Mouse (Mus musculus): Measurements from ENCODE around the gene Matn4. TPM values are rescaled to one million over a fixed set of nuclear protein-coding genes. Genes with fewer than 3 reads are reported as not detected.
"Not testable (repeated sequence)": the region's sequence is repeated elsewhere in the genome, so short reads cannot be mapped to it uniquely, and the experiment has no call there.

The Matn4 gene
- total RNA-seq, 1 experiment from 2014 or later, result 0.73 TPM

DNA sequence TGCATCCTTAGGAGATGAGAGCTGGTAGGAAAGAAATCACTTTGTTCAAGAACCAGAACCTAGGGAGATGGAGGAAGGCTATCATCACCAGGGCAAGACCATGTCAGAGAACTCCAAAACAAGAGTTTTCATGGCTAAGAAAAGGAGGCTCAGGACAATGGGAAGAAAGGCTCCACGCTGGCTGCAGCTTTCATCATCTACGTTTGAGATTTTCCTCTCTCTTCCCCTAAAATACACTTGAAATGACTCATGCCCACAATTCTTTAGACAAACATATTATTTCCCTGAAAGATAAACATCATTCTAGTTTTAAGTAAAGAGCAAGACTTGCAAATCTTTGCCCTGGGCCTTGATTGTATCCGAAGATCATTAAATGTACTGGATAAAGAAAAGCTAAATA is 33.6 kb downstream of the Matn4 start:
- DNase-seq, result no peak

DNA sequence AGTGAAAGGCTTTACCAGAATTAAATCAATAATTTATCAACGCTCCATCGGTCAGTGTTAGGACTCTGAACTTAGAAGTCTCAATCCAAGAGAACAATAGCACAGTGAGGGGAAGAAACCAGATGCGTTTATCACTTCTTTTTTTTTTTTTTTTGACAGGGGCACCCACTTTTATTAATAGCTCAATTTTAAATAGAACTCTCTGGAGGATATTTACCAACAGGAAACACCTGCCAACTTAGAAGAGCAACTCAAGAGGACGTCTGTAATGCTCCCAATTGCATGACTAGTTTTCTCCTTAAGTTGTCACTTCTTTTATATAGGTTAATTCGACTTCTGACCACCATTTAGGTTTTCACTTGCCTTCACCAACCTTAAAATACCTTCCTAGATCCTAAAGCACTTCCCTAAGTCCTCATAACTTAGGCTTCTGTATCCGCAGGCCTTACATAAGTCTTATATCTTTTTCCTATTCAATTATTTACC is 36.3 kb downstream of the Matn4 start:
- DNase-seq, result no peak

DNA sequence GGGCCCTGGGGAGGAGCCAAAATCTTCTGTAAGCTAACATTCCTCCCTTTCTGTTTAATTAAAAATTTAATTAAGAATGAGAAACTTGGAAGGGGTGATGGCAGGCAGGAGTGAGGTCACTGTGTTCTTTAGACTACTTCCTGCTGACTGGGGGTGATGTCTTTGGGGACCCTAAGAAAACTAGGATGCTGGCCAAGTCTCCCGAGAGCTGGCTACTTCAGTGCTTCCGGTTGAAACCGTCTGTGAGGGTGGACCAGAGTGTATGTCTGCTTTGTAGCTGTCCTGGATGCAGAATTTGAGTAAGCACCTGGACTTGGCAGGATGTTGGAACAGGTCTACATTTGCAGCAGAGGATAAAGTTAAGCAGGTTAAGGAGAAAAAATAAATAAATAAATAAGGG is 38.0 kb downstream of the Matn4 start:
- no peak for DNase-seq

DNA sequence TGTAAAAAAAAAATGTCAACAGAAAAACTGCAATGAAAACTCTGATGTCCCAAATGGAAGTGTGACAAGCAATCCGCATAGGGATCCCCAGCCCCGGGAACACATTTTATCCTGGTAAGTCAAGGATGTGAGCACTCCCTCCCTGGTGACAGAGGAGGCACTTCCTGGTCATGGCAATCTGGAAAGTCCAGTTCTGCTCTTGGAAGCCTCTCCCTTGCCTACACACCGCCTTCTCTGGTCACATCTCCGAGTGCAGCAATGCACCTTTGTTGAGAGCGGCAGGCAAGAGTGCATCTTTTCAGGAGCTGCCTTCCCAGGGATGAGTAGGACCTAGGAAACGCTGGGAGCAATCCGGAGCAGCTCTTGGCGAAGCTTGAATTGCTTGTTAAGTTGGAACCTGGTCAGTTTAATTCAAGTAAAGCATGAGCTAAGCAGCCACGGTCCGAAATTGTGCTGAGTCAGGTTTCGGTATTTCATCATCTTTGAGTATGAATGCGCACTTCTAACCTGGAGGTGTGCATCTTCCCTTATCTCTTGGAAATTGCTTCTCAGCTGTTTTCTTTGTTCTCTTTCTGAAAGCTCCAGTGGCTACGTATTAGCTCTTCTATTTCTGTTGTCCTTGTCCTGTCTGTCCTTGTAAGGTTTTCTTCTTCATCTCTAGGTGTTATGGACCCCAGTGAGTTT is 43.8 kb downstream of the Matn4 start:
- no peak for DNase-seq

DNA sequence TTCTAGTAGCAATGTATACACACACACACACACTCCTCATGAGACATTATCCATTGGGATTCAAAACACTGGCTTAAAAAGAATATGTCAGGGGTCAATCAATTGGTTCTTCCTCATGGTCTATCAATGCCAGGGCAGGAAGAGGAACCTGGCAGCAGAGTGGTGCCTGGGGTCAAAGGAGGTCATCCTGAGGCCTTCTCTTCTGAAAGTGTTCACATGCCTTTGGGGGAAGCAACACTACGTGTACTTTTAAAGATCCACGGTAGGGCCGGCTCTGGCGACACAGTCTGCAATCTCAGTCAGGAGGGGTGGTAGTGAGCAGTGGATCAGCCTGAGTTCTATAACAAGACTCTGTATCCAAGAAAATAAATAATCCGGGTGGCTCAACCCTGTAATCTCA is 45.3 kb downstream of the Matn4 start:
- DNase-seq, result no peak

DNA sequence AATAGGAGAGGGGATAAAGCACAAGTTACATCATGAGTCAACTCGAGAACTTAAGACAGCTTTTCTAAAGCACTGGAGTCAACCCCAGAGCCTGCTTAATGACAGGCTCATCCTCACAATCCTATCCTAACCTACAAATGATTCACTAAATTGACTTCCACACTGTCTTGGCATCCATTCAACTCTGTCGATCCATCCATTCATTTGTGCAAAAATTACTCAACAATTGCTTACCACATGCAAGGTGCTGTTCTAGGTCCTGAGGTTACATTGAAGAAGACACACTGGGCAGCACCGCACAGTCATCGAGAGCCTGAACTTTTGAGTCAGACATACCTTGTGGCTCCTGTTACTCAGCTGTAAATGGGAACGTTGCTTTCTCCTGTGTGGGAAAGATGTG is 45.9 kb downstream of the Matn4 start:
- no peak for DNase-seq

DNA sequence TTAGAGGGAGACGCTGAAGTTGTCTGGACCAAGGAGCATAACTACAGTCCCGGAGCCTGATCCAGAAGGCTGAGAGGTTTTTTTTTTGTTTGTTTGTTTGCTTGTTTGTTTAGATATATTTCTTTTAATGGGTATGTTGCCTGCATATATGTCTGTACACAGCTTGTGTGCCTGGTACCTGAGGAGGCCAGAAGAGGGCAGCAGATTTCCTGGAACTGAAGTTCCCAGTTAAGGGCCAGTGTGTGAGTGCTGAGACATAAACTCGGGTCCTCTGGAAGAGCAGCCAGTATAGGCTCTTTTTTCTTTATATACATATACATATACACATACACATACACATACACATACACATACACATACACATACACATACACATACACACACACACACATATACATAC is 46.6 kb downstream of the Matn4 start:
- peak; percentile 13 for DNase-seq

DNA sequence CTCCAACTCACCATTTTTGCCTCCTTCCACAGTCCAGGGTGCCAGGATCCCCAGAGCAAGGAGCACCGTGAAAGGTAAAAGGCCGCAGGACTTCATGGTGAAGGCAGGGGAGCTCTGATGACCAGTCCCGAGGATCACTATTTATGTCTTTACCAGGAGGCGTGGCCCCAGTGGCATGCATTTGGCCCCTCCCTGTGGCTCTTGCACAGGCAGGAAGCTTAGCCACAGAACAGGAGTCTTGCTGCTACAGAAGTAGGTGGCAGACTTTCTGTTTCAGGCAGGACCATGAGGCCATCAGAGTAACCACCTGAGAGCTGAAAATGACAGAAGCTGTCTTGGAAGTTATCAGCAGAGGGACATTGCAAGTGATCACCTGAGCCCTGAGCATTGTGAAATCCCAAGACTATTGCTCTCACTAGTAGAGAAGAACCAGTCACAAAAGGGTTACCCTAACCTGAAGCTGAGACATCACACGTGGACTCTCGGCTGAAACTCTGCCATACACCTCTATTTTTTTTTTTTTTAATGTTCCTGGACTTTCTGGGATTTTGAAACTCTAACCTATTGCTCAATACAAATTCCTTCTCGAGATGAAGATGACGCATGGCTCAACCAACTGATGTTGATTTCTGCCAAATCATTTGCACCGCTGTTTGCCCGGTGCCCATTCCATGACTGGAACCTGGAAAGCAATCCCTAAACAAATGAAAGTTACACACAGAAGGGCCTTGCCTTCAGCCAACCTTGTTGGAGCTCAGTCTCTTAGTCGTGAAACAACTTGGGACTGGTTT is 48.6 kb downstream of the Matn4 start:
- no peak for DNase-seq

DNA sequence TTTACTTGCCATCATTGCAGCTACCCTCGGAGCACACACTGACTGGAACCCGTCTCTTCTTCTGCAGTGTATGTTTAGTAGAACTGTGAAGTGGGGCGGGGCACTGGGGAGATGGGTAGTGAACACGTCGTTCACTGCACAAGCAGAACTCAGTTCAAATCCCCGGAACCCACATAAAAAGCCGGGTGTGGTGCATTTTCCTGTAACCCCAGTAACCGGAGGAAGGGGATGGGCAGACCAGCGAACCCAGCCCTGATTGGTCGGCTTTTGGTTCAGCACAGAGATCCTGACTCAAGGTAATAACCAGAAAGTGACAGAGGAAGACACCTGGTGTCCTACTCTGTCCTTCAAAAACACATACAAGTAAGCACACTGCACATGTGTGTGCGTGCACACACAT is 51.6 kb downstream of the Matn4 start:
- no peak for DNase-seq

DNA sequence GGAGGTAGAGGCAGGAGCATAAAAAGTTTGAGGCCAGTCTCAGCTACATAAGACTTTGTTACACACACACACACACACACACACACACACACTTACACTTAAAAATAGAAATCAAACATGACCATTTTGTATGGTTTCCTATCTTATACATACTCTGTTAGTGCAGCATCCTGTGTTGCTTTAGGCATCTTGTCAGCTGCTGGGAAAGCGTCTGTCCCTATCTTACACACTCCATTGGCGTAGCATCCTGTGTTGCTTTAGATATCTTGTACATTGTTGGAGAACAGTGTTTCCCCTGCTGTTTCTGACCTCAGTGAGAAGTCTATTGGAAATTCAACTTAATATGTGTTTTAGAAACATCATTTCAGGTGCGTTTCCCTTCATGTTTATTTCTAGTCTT is 52.3 kb downstream of the Matn4 start:
- DNase-seq, result no peak

DNA sequence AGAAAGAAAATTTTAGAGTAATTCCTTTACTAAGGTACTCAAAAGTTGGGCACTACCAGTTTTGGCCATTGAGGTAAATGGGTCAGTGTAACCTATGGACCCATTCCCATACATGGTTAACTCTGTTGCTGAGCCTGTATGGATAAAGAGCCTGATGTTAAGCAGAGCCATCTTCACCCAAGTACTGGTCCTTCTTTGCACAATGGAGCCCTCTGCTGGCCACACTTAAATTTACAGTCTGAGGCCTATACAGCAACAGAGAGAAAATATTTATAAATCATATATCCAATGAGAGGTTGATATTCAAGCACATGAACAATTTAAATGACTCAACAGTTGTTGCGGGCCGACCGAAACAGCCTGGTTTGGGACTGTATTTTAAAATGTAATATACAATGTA is 56.0 kb downstream of the Matn4 start:
- peak; percentile 24 for DNase-seq

DNA sequence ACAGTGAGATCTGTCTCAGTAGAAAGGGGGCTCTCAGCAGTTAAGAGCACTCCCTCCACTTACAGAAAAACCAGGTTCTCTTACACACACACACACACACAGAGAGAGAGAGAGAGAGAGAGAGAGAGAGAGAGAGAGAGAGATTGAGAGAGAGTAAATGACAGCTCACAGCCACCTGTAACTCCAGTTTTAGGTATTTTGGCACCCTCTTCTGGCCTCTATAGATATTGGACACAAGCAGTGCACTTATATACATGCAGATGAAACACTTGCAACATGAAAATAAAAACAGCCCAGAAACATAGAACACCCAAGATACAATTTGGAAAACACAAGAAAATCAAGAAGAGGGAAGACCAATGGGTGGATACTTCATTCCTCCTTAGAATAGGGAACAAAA is 57.3 kb downstream of the Matn4 start:
- DNase-seq, result not testable (repeated sequence)

DNA sequence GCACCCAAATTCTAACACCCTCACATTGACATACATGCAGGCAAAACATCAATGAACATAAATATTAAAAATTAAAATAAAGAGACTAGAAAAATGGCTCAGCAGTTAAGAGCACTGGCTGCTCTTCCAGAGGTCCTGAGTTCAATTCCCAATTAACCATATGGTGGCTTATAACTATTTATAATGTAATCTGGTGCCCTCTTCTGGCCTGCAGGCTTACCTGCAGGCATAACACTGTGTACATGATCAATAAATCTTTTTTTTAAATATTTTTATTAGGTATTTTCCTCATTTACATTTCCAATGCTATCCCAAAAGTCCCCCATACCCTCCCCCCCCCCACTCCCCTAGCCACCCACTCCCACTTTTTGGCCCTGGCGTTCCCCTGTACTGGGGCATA is 61.2 kb downstream of the Matn4 start:
- DNase-seq, result not testable (repeated sequence)

Small RNA genes lying within 50 kb of the gene (microRNA-seq; reads per million reads assigned to microRNA genes)
- gene Mir7678, result 0 reads per million in 2 experiments

Other genes starting within 250 kb of the Matn4 start
- gene Kcns1, start 234.0 kb downstream of the Matn4 start, total RNA-seq (2021), result not detected in 2 replicates
- not detected in 2 replicates for gene Wfdc5, start 222.4 kb downstream of the Matn4 start, total RNA-seq (2021)
- 2.6 TPM in 1 of 2 replicates, not detected in the other for gene Wfdc12, start 214.6 kb downstream of the Matn4 start, total RNA-seq (2021)
- gene Wfdc15a, start 205.0 kb downstream of the Matn4 start, total RNA-seq (2021), result not detected in 2 replicates
- not detected in 2 replicates for gene Wfdc15b, start 183.5 kb downstream of the Matn4 start, total RNA-seq (2021)
- gene Svs2, start 166.7 kb downstream of the Matn4 start, total RNA-seq (2021), result not detected in 2 replicates
- not detected in 2 replicates for gene Svs3b, start 148.5 kb downstream of the Matn4 start, total RNA-seq (2021)
- gene Svs4, start 126.7 kb downstream of the Matn4 start, total RNA-seq (2021), result not detected in 2 replicates
- not detected in 2 replicates for gene Svs3a, start 115.9 kb downstream of the Matn4 start, total RNA-seq (2021)
- gene Svs6, start 88.4 kb downstream of the Matn4 start, total RNA-seq (2021), result not detected in 2 replicates
- gene Svs5, start 72.4 kb downstream of the Matn4 start, total RNA-seq (2021), result 0.73 and 3.9 TPM in 2 replicates
- 5.2 and 7.9 TPM in 2 replicates for gene Slpi, start 16.1 kb downstream of the Matn4 start, total RNA-seq (2021)
- not detected in 2 replicates for gene Rbpjl, start 2.0 kb downstream of the Matn4 start, total RNA-seq (2021)
- 75.1 and 82.0 TPM in 2 replicates for gene Sdc4, start 38.7 kb upstream of the Matn4 start, total RNA-seq (2021)
- 27.0 and 30.0 TPM in 2 replicates for gene Sys1, start 51.8 kb upstream of the Matn4 start, total RNA-seq (2021)
- 4.0 TPM in 1 of 2 replicates, not detected in the other for gene Gm20458, start 55.8 kb upstream of the Matn4 start, total RNA-seq (2021)
- not detected in 2 replicates for gene Trp53tg5, start 68.6 kb upstream of the Matn4 start, total RNA-seq (2021)
- gene Dbndd2, start 80.9 kb upstream of the Matn4 start, total RNA-seq (2021), result 6.3 and 6.4 TPM in 2 replicates
- 98.3 and 99.7 TPM in 2 replicates for gene Pigt, start 92.4 kb upstream of the Matn4 start, total RNA-seq (2021)
- gene Wfdc2, start 157.3 kb upstream of the Matn4 start, total RNA-seq (2021), result not detected in 2 replicates
- gene Spint3, start 168.3 kb upstream of the Matn4 start, total RNA-seq (2021), result not detected in 2 replicates
- 0.58 TPM in 1 of 2 replicates, not detected in the other for gene Wfdc6a, start 180.3 kb upstream of the Matn4 start, total RNA-seq (2021)
- gene Eppin, start 188.4 kb upstream of the Matn4 start, total RNA-seq (2021), result not detected in 2 replicates
- gene Wfdc6b, start 208.4 kb upstream of the Matn4 start, total RNA-seq (2021), result not detected in 2 replicates
- not detected in 2 replicates for gene Wfdc8, start 208.5 kb upstream of the Matn4 start, total RNA-seq (2021)
- gene Wfdc16, start 233.6 kb upstream of the Matn4 start, total RNA-seq (2021), result not detected in 2 replicates

Measured in adrenal gland, postnatal 25 days (tissue).